Mouse (Mus musculus): ENCODE results near the gene Tpst2.

Gene Tpst2

DNA sequence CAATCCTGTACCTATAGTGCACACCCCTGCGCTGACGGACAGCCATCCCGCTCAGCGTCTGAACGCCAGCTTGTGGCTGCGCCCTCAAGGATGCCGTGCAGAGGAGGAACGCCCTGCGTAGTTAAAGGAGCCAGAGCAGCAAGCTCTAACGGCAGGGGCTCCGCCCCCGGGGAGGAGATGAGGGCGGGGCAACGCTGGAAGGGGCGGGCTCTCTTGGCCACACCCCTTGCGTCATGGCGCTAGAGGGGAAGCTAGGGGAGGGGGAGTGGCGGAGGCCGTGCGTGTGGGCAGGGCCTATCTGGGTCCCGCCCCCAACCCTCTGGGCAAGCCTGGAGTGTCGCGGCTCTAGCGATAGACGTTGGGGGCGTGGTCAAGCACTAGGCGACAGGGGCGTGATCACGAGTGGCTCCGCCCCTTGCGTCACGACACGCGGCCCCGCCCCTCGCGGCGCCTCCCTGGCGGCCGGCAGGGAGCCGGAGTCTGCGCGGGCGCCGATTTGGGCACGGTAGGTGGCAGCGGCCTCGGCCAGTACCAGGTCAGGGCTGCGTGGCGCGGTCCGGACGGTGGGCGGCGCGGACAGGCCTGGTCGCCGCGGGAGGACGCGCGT lies at the start of gene Tpst2:
Tpst2 (plus strand) TSS at position 425 of the 607 bp plus-strand sequence.
- peak; percentile 85 for ATAC-seq (ENCODE audit: low TSS enrichment)

GRCm38 (mm10) chr5:112227354-112227753 lies 49.1 kb upstream of the Tpst2 start:
- ATAC-seq (ENCODE audit: low TSS enrichment) = peak; percentile 51

GRCm38 (mm10) chr5:112227898-112228239 lies 48.6 kb upstream of the Tpst2 start:
- ATAC-seq (ENCODE audit: low TSS enrichment) = no peak

DNA sequence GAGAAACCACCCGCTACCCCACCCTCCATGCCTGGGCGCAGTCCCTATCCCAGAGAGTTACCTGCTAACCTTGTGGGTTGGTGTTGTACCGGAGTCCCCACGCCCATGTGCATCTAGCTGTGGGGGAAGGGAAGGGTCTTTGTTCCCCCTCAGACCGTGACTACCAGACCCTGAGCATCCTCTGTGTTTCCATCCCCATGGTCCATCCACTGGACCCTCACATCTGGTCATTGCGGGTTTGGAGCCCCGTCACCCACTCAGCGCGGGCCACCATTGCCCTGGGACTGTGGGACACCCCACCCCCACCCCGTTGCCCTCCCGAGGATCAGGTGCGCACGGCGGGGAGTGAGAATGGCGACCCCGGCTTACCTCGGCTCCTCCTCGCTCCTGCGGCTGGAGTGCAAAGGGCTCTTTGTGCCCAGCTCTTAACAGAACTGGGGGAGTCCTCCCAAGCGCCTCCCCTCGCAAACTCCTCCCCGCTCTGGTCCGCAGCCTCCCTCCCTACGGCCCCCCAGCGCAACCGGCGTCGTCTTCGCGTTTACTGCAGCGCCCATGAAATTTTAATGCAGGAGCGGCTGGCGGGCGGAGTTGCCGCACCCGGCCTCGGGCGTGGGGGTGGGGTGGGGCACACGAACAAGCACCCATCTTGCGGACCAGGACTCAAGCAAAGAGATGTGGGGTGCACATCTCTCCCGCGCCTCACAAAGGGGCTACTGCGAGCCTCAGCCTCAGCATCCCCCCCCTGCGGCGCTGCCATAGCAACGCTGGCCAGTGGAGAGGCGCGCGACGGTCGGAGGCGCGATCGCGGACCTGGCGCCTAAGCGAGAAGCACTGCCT lies 48.0 kb upstream of the Tpst2 start:
- ATAC-seq (ENCODE audit: low TSS enrichment) = peak; percentile 71

GRCm38 (mm10) chr5:112235806-112236205 lies 40.7 kb upstream of the Tpst2 start:
- no peak for ATAC-seq (ENCODE audit: low TSS enrichment)

DNA sequence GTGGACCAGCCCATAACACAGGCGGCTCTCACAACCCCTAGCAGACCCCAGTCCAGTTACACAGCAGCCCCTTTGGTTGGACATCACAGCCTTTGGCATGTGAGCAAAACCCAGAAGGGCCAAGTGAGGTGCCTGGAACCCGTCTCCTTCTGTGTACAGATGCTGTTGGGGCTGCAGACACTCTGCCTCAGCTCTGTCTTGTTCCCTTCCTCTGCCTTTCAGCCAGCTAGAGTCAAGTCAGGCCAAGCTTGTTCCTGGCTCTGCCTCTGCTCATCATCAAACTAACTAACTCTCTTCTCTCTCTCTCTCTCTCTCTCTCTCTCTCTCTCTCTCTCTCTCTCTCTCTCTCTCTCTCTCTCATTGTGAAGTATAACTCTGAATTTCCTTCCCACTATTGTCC lies 39.9 kb upstream of the Tpst2 start:
- no peak for ATAC-seq (ENCODE audit: low TSS enrichment)

- ATAC-seq (ENCODE audit: low TSS enrichment) = no peak
Measured at GRCm38 (mm10) chr5:112237439-112237838, 39.1 kb upstream of the Tpst2 start.

- ATAC-seq (ENCODE audit: low TSS enrichment) = no peak
Measured at GRCm38 (mm10) chr5:112237866-112238570, 38.5 kb upstream of the Tpst2 start.

GRCm38 (mm10) chr5:112238781-112239482 lies 37.6 kb upstream of the Tpst2 start:
- peak; percentile 41; the same call in 1 of the 2 replicates for ATAC-seq (ENCODE audit: low TSS enrichment)

- peak; percentile 73 for ATAC-seq (ENCODE audit: low TSS enrichment)
Measured at GRCm38 (mm10) chr5:112240761-112241160, 35.7 kb upstream of the Tpst2 start.

GRCm38 (mm10) chr5:112241849-112242248 lies 34.6 kb upstream of the Tpst2 start:
- ATAC-seq (ENCODE audit: low TSS enrichment) = no peak

GRCm38 (mm10) chr5:112242361-112242778 lies 34.1 kb upstream of the Tpst2 start:
- no peak for ATAC-seq (ENCODE audit: low TSS enrichment)

- no peak for ATAC-seq (ENCODE audit: low TSS enrichment)
Measured at GRCm38 (mm10) chr5:112243041-112243440, 33.5 kb upstream of the Tpst2 start.

DNA sequence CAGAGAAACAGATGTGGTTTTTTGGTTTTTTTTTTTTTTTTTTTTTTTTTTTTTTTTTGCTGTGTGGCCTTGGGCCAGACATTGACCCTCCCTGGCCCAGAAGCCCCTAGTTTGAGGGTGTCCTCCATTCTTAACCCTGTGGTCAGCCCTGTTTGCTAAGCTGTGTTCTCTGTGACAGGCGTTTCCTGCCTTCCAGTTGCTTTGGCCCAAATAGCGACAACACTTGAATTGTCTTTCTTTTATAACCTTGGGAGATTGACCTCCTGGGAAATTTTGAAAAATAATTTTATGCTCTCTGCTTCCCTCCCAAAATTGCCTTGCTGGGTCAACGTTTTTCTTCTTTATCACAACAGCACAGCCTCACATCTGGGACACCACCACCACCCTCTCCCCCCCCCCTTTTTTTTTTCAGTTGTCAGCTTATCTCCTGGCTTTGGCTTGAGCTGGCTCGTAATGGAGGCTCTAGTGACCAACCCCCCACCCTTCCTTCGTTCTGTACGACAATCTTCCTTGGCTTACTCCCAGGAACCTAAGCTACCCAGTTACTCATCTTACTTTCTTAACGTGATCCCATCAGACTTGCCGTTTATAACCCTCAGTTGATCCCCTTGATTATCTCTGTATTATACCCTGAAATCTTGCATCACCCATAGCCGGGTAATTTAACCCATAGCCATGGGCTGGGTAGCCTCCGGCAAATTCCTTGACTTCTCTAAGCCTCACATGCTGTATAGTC lies 32.8 kb upstream of the Tpst2 start:
- no peak for ATAC-seq (ENCODE audit: low TSS enrichment)

DNA sequence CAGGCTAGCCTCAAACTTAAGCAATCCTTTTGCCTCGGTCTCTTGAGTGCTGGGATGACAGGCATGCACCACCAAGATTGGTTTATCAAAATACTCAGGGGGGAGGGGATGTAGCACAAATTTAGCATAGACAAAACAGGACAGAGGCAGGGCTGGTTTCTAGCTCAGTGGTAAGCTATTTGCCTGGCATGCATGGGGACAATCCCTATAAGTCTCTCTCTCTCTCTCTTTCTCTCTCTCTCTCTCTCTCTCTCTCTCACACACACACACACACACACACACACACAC lies 32.3 kb upstream of the Tpst2 start:
- ATAC-seq (ENCODE audit: low TSS enrichment) = no peak

DNA sequence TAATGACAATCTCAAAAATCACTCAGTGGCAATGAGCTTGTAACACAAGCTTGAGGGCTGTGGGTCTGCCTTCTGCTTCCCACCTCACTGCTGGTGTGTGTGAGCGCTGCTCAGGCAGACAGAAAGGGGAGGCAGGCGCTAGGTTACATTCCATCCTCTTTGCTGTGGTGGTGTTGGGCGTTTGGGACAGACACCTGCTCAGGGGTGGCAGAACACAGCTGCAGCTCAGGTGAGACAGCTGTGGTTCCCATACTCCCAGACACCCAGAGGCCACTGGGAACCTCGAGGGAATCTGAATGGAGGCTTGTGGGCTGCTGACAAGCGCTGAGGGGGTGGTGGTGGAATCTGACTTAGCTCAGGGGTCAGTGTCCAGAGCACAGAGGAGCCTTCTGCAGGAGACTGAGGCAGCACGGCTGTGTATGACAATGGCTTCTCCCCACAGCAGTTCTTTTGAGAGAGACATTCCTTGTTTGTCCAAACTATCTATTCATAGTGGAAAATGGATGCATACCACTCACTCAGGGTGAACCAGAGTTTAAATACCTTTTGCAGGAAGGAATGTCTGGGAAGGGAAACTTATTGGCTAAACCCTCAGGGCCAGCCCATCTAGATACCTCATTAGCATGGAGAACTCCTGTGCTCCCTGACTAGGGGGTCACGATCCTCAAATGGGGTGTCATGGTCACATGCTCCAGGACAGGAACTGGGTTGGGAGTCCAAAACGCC lies 31.4 kb upstream of the Tpst2 start:
- ATAC-seq (ENCODE audit: low TSS enrichment) = no peak

DNA sequence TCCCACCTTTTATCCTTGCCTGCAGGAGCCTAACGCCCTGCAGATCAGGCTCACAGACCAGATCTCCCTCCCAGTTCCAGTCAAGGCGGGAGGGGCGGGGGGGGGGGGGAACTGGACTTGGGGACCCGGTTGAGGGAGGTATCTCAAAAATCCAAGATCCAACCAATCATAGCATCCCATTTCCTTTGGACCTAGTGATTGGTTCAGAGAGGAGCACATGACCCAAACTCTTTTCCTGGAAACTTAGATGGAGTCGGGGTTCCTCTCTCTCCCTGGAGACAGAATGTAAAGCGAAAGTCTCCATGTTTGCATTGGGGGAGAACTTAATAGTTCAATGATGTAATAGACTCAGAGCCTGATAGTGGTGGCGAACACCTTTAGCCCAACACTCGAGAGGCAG lies 29.1 kb upstream of the Tpst2 start:
- no peak for ATAC-seq (ENCODE audit: low TSS enrichment)

DNA sequence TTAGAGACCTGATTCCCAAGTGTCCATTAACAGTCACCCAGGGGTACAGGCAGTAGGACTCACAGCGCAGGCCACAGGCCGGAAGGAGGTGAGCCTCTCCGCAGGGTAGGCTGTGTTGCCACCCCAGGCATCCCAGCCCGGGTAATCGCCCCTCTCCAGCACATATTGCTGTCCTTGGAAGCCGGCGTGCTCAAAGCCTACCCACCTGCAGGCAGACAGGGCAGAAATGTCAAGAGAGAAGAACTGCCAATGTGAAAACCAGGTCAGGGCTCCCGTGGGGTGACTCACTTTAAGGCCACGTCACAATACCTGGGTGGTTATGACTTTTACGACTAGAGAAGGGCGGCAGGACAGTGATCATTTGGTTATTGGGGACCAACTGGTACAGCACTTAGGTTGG lies 27.4 kb upstream of the Tpst2 start:
- ATAC-seq (ENCODE audit: low TSS enrichment) = no peak

- ATAC-seq (ENCODE audit: low TSS enrichment) = no peak
Measured at GRCm38 (mm10) chr5:112252400-112252799, 24.1 kb upstream of the Tpst2 start, which contains the start of gene Cryba4. Cryba4 (minus strand) TSS chr5:112252518.

GRCm38 (mm10) chr5:112253169-112253568 lies 23.3 kb upstream of the Tpst2 start:
- ATAC-seq (ENCODE audit: low TSS enrichment) = no peak

DNA sequence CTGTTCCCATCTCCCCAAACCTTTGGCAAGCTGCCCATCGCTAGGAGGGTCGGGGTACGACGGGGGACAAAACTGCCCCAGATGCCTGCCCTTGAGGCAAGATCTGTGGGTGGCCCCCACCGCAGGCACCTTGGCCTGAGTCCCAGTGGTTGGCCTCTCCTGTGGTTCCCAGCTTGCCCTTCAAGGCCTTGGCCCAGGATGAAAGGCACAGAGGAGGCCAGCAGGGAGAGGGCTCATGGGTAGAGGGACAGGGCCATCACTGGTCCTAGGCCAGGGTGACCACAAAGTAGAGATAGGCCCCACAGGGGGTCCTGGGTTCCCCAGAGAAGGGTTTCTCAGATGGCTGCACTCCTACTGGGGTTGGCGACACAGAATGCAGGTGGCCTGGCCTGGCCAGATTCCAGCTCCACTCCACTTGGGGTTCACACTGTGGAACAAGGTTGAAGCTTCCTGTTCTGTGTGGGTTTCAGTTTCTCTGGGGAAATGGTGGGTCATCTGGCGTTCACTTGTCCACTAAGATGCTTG lies 22.1 kb upstream of the Tpst2 start:
- ATAC-seq (ENCODE audit: low TSS enrichment) = peak; percentile 32; the same call in 1 of the 2 replicates
